Mouse (Mus musculus) left cerebral cortex, postnatal 10 days (tissue): ENCODE results near the gene Drd5. TPM values are rescaled to one million over a fixed set of nuclear protein-coding genes. Genes with fewer than 3 reads are reported as not detected.

Experiments used
- DNase-seq, 2 experiments: peaks; one replicate each; pipeline ENCODE4 v3.0.0; 2021 to 2022; ENCODE audit warnings: low spot score in 2 of 2, mixed read lengths in 1 of 2; ENCODE audit errors: extremely low spot score in 1 of 2
- intact Hi-C: fragments of 180-260 bp; cut with DNase I; formaldehyde crosslinking; loops from one replicate; pipeline ENCODE4 v1.15.1; 2025
- total RNA-seq, 2 experiments: library from RNA; stranded (reverse); gene quantifications; 2 replicates each; pipeline ENCODE4 v1.2.3; 2021

Drd5 gene
- total RNA-seq, 2 experiments from 2014 or later, result 1.8 to 1.9 TPM

DNA sequence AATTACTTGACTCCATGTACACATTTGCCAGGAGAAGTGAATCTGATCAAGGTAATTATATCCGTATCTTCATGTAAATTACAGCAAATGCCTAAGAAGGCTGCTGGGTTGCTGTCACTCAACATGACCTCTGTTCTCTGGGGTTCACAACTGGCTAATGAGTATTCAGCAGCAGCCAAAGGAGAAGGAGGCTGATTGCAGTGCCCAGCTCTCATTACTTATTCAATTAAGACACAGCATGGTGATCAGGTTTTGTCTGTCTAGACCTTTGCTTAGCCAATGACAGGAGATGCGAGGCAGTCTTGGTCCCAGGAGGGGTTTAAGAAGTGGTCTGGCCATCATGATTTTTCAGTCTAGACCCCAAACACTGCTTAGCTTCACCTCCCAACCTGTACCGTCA, 23.9 kb downstream of the Drd5 start:
- intact Hi-C loops, result no loop called here
- no peak for DNase-seq

DNA sequence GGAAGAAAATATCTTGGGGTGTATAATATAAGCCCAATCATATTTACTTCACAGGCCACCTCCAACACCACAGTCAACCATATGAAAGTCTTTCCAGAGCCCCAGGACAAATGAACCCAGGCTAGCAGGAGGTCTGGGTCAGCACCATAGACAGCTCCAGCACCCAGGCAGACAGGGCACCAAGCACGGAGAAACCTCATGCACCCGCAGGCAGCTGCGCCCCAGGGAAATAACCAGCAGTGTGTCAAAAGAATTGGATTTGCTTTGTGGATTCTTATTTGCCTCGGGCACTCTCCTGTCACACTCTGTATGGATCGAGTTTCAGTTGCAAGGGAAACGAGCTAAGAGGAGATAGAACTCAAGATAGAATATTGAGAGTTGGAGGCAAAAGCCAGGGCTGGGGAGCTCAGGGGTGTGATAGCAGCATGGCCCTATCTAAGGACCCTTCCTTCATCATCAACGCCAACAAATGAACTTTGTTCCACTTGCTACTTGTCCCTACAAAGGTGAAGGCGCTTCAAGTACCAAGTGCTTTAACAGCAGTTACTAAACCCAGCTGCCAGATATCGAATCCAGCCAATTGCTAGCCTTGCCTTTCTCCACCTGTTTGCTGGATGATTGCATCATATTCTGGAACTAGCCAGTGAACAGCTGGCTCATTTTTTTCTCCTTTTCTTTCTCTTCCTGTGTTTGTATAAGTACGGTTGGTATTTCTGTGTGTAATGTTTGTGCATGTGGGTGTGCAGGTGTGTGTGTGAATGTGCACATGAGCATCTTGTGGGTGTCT, 27.7 kb downstream of the Drd5 start:
- intact Hi-C loops, result no loop called here
- DNase-seq, result no peak

DNA sequence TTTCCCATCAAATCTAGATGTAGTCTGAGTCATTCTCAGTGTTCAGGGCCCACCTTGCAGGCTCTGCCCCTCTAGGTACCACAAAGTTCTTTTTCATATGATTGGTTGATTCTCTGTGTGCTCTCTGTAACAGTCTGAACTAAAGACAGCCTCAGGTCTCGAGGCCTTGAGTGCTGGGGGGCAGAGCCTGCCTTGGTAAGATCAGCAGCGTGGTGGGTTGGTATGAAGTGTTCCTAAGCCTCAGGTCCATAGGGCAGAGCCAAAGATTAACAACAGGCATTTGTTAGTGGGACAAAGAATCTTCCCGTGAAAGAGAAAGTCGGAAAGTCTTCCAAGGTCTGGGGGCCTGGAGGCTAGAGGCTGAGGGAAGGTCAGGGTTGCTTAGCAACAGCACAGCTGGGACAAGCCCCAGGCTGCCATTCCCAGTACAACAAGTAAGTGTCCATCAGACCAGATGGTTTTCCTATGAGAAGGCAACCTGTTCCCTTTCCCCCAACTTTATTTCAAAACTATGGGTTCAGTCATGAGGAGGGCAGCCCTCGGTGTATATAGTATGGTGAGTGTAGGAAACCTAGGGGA, 31.3 kb downstream of the Drd5 start:
- DNase-seq, result no peak
- intact Hi-C loops, result no loop called here

DNA sequence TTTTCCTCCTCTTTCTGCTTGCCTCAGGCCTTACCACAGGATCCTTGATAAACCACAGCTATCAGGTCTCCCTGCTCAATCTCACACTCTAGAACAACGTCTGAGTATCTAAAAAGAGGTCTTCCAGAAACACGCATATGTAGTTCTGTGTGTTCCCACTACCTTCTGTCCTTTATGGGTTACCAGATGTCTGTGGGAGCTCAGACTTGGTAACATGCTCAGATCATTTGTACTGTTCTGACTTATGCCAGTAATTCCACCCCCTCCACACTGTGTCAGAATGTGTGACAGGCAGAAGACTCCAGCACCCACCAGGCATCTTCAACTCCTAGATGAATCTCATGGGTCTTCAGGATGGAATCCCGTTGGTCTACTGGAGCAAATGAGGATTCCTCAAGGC, 37.8 kb downstream of the Drd5 start:
- no peak for DNase-seq
- intact Hi-C loops, result no loop called here

DNA sequence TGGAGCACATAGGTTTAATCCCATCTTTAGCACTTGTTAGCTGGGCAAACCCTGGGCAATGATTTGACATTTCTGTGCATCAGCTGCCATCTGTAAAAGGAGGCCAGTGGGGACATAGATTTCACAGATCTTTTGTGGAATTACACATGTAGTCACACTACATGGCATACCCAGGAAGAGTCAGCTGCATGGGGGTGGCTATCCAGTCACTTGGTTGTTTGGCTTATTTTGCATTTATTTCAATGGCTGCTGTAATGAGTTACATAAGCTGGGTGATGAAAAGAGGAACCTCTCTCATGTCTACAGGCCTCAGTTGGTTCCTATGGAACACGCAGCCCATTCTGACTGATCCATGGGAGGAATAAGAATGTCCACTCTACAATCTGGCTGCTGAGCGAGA, 40.5 kb downstream of the Drd5 start:
- intact Hi-C loops, result no loop called here
- DNase-seq, result no peak

DNA sequence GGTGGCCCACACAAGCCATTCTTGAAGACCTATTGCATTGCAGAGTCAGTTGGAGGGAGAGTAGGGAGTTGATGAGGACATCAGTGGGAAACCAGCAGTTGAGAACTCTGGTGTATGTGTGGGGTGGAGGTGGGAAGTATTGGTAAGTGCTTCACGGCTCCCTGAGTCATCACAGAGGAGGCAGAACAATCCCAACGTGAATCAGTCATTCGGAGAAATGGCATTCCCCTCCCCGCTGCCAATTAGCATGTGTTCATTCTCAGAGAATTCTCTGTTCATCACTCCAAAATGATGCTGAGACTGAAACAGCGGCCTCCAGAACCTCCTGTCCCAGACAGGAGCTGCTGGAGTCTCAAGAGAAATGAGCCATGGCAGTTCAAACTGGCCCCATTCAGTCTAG, 45.2 kb downstream of the Drd5 start:
- DNase-seq, result no peak
- intact Hi-C loops, result no loop called here

DNA sequence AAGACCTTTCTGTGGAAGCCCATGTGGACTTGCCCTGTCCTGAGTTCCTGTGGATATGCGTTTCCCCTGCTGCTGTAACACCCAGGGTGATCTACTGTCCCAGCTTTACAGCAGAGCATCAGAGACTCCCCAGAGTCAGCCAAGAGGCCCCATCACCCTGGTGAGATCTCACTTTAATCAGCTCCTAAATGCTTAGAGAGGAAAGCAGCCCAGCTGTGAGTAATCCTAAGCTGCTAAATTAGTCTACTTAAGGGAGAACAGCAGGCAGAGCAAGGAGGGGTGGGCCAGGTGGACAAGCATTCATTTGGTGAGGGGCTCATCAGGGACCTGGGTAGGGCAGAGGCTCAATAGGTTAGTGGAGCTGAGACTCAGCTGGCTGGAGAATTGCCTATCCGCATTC, 46.4 kb downstream of the Drd5 start:
- intact Hi-C loops, result no loop called here
- no peak for DNase-seq

DNA sequence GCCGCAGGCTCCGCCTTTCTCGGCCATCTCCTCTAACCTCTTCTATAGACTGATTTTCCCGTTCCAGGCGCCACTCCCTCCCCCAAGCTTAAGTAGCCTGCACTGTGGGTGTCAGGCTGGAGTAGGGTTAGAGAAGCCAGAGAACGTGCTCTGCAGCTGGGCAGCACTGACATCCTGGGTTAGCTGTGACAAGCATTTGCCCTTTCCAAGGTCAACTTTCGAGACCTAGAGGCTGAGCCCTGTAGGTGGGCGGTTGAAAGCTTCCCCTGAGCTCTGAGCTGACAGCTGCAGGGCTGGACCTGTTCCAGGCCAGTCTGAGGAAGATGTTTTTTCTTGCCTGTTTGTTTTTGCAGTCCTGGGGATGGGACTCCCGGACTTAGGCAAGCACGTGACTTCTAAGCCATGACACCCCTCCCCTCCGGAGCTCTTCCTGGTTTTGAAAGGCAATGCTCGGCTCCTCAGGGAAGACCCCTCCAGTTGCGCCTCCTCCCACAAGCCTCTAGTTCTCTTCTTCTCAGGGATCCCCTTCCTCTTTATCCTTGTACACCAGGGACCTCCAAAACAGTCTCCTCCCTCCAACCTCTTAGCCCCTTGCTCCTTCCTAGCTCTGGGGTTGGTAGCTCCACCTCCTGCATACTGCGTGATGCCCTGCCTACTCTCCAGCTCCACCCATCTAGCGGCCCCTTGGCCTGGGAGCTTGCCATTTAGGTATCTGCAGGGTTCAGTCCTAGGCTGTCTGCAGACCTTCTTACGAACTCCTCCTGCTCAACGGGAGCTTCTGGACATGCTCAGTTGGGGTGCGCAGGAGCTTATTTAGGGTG, 47.7 kb downstream of the Drd5 start:
- DNase-seq, result peak in 1 of 2 experiments; percentile 82
- intact Hi-C loops, result no loop called here

DNA sequence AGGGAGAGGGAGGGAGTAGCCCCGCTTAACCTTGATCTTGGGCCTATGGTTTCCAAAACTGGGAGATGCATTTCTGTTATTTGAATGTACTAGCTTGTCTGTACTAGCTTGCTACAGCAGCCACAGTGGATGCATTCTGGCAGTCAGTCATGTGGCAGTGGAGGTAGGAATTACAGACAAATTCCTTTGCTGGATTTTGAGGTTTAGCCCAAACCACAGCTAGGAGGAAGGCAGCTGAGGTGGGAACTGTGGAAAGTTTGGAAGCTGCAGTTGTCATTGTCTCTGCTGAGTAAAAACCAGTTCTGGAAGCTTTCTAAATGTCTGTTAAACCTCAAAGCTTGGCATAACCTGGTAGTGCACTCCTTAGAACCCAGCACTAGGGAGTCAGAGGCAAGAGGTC, 52.1 kb downstream of the Drd5 start:
- DNase-seq, result no peak
- intact Hi-C loops, result no loop called here

Other genes starting within 250 kb of the Drd5 start
- 100 to 1,000 TPM; 793 to 891 TPM for gene Nsg1, start 159.5 kb upstream of the Drd5 start, total RNA-seq
- gene Zbtb49, start 98.9 kb upstream of the Drd5 start, total RNA-seq, result 10 to 100 TPM; 14.2 to 18.1 TPM
- gene Lyar, start 98.9 kb upstream of the Drd5 start, total RNA-seq, result 10 to 100 TPM; 12.0 to 12.9 TPM
- 10 to 100 TPM; 39.1 to 40.4 TPM for gene Tmem128, start 59.2 kb upstream of the Drd5 start, total RNA-seq
- gene Otop1, start 43.4 kb upstream of the Drd5 start, total RNA-seq, result not detected
- gene Slc2a9, start 183.8 kb downstream of the Drd5 start, total RNA-seq, result 1 to 10 TPM; 1.1 to 1.2 TPM
- 100 to 1,000 TPM; 215 to 224 TPM for gene Wdr1, start 243.9 kb downstream of the Drd5 start, total RNA-seq